Comparison of ENCODE assay signal across 15 mouse cellular contexts in the genomic region with DNA sequence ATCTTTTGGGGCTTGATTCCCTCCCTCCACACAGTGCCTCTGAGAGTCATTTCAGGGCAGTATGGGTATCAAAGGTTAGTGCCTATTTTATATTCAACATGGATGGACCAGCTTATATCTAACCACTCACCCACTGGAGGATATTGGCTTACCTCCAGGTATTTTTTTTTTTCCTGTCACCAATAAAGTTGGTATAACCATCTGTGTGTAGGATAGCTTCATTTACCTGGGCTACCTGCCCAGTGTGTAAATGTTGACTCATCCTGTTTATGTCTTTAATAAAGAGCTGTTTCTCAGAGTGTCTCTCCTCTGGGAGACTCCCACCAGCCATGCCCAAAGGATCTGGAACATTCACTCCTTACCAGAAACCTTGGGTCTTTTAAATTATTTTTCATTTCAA. TPM values are rescaled to one million over a fixed set of nuclear protein-coding genes. Genes with fewer than 3 reads are reported as not detected.
"Had no signal": no experiment of that assay in that cellular context is flagged by ENCODE, and none has a peak within 500 bp of the region (broad histone marks: within the 10 kb centered on the region; RNA-seq: fewer than 3 reads in every experiment).

No protein-coding gene starts in this region.

- DNase-seq: retina, postnatal 1 day; right cerebral cortex, adult 18-20 months; right cerebral cortex, postnatal 14 days; right cerebral cortex, postnatal 25 days; right cerebral cortex, postnatal 4 days; spleen, adult 18-20 months; thymus, adult 18-20 months; thymus, adult 2 months; thymus, postnatal 14 days; thymus, postnatal 25 days; thymus, postnatal 36 days; thymus, postnatal 4 days had no signal

RNA-seq across cellular contexts. Expression of gene Trpc4, which starts 14.9 kb away (rescaled TPM):
- total RNA-seq: neutrophil, adult 5-6 weeks had no signal
- polyA plus RNA-seq: spleen, adult 2 months; testis, adult 2 months; thymus, adult 2 months had no signal
